Mouse (Mus musculus): ENCODE measurements around the gene Fmo5.

- TF ChIP-seq CHD2 (IDR thresholded peaks at IDR 0.05; ENCODE audit: low read depth, low read length), result no peak
- no peak for TF ChIP-seq HCFC1 (IDR thresholded peaks at IDR 0.05; ENCODE audit: borderline replicate concordance, insufficient read depth, low read length)
- no peak for TF ChIP-seq ZNF384 (IDR thresholded peaks at IDR 0.05; ENCODE audit: low read depth, low read length)
- TF ChIP-seq MAFK (IDR thresholded peaks at IDR 0.05; ENCODE audit: insufficient read depth, low read depth, low read length), result no peak
- TF ChIP-seq ZC3H11A (IDR thresholded peaks at IDR 0.05; ENCODE audit: borderline replicate concordance, low read depth, low read length), result no peak
Measured at GRCm38 (mm10) chr3:97651604-97652003, 23.0 kb downstream of the Fmo5 start.

Measured in ES-E14 (cell line).